Mouse (Mus musculus) heart, embryonic 14.5 days (tissue): Measurements from ENCODE around the gene Alox8. TPM values are rescaled to one million over a fixed set of nuclear protein-coding genes. Genes with fewer than 3 reads are reported as not detected.
A peak's percentile ranks its signal among the peaks of the same experiment; 100 is the strongest.

ENCODE experiments used
- ATAC-seq: fragments of 200-750 bp; cut with Nextera tagmentation; 2 replicates; pipeline ENCODE4 v1.8.0; 2017; ENCODE audit warnings: low read depth, moderate TSS enrichment; ENCODE audit not compliant: insufficient number of reproducible peaks, insufficient read depth, low FRiP score
- H3K27ac ChIP-seq, 2 experiments: fragments of 200-500 bp in 1 of 2; fragments of 300-500 bp in 1 of 2; sonication (generic) in 1 of 2; replicated peaks in 1 of 2; 2 replicates each; pipeline ENCODE4 v1.5.1; 2012 to 2014; ENCODE audit warnings: low read depth in 2 of 2, low read length in 2 of 2, control low read depth in 1 of 2, mild to moderate bottlenecking in 1 of 2, mixed read lengths in 1 of 2; ENCODE audit not compliant: control insufficient read depth in 1 of 2, insufficient read depth in 1 of 2
- H3K27me3 ChIP-seq: fragments of 300-500 bp; sonication (generic); 2 replicates; pipeline ENCODE4 v1.6.1; 2014; ENCODE audit warnings: mild to moderate bottlenecking, low read length, control low read depth; ENCODE audit not compliant: control insufficient read depth, insufficient read depth
- H3K36me3 ChIP-seq: fragments of 300-500 bp; sonication (generic); 2 replicates; pipeline ENCODE4 v1.6.1; 2014; ENCODE audit warnings: mild to moderate bottlenecking, control low read depth, low read length, mixed read lengths; ENCODE audit not compliant: control insufficient read depth, insufficient read depth
- H3K4me1 ChIP-seq, 2 experiments: fragments of 200-500 bp in 1 of 2; fragments of 300-500 bp in 1 of 2; sonication (generic) in 1 of 2; 2 replicates each; pipeline ENCODE4 v1.6.1; 2012 to 2014; ENCODE audit warnings: low read length in 2 of 2, control low read depth in 1 of 2, mixed read lengths in 1 of 2; ENCODE audit not compliant: control insufficient read depth in 2 of 2, insufficient read depth in 2 of 2
- H3K4me2 ChIP-seq: fragments of 300-500 bp; sonication (generic); 2 replicates; pipeline ENCODE4 v1.6.1; 2014; ENCODE audit warnings: mild to moderate bottlenecking, low read length
- H3K4me3 ChIP-seq, 2 experiments: fragments of 200-500 bp in 1 of 2; fragments of 300-500 bp in 1 of 2; sonication (generic) in 1 of 2; 2 replicates each; pipeline ENCODE4 v1.5.1; 2012 to 2014; ENCODE audit warnings: low read length in 2 of 2, mild to moderate bottlenecking in 2 of 2, control low read depth in 1 of 2, low read depth in 1 of 2, moderate library complexity in 1 of 2; ENCODE audit not compliant: control insufficient read depth in 1 of 2, insufficient read depth in 1 of 2
- H3K9ac ChIP-seq: fragments of 300-500 bp; sonication (generic); 2 replicates; pipeline ENCODE4 v1.6.1; 2014; ENCODE audit warnings: mild to moderate bottlenecking, low read length
- H3K9me3 ChIP-seq: fragments of 300-500 bp; sonication (generic); 2 replicates; pipeline ENCODE4 v1.6.1; 2016; ENCODE audit warnings: low read length, control low read depth; ENCODE audit not compliant: control insufficient read depth
- WGBS: fragments of 180-500 bp; shearing (Covaris S2); extraction: QIAGEN DNeasy Blood & Tissue Kit; methylation state at CpG from one replicate; pipeline ENCODE4 v1.1.7; 2014; 5-methylcytosine and 5-hydroxymethylcytosine counted together
- polyA plus RNA-seq: library from polyadenylated mRNA; unstranded; fragments of >200 nt; fragmentation: Nextera tagmentation; extraction: Ambion mirVana; gene quantifications from 2 replicates; pipeline ENCODE4 v1.2.1, GENCODE M21; 2014

The Alox8 gene
- polyA plus RNA-seq, 1 experiment from 2014 or later = 2.7 TPM

- H3K27ac ChIP-seq = no peak overlapping the region
- H3K9ac ChIP-seq = no peak overlapping the region
- H3K4me2 ChIP-seq = no peak overlapping the region
- H3K9me3 ChIP-seq = no peaks in the 10 kb centered on the region
- H3K27me3 ChIP-seq = peaks cover 4% of the 10 kb centered on the region
- no peak for ATAC-seq
- H3K4me1 ChIP-seq = peaks cover 0 to 6% of the 10 kb centered on the region in 2 experiments; a peak in 1 of 4 replicates
- WGBS = 62% methylated on average over 13 of the region's 13 CpGs
- H3K36me3 ChIP-seq = no peaks in the 10 kb centered on the region
- no peak overlapping the region for H3K4me3 ChIP-seq
Measured at GRCm38 (mm10) chr11:69202469-69203230, 5.0 kb upstream of the Alox8 start.

GRCm38 (mm10) chr11:69200231-69200630 lies 2.6 kb upstream of the Alox8 start:
- no peak for ATAC-seq
- no peak overlapping the region for H3K9ac ChIP-seq
- H3K27ac ChIP-seq = no peak overlapping the region
- H3K4me3 ChIP-seq = no peak overlapping the region
- no peaks in the 10 kb centered on the region for H3K36me3 ChIP-seq
- H3K27me3 ChIP-seq = peaks cover 23% of the 10 kb centered on the region
- H3K4me2 ChIP-seq = no peak overlapping the region
- 26% methylated on average over 6 of the region's 6 CpGs for WGBS
- peaks cover 6 to 14% of the 10 kb centered on the region in 2 experiments; a peak in 3 of 4 replicates for H3K4me1 ChIP-seq
- no peaks in the 10 kb centered on the region for H3K9me3 ChIP-seq

- Histone ChIP-seq H3K27me3 (peaks cover 23% of the 10 kb centered on the region), H3K9me3 (no peaks in the 10 kb centered on the region), H3K36me3 (no peaks in the 10 kb centered on the region), H3K4me3 (no peak overlapping the region), H3K4me1 (peaks cover 6 to 14% of the 10 kb centered on the region in 2 experiments; a peak in 3 of 4 replicates), H3K27ac (no peak overlapping the region), H3K4me2 (no peak overlapping the region), H3K9ac (no peak overlapping the region)
- WGBS = 94% methylated on average over 1 of the region's 1 CpGs
- ATAC-seq = no peak
Measured at GRCm38 (mm10) chr11:69199251-69199650, 1.6 kb upstream of the Alox8 start.

- WGBS = 2% methylated on average over 14 of the region's 14 CpGs
- Histone ChIP-seq H3K27me3 (peaks cover 23% of the 10 kb centered on the region), H3K36me3 (no peaks in the 10 kb centered on the region), H3K27ac (no peak overlapping the region), H3K9me3 (no peaks in the 10 kb centered on the region), H3K4me2 (peak overlapping the region; percentile 63), H3K4me1 (peaks cover 6 to 14% of the 10 kb centered on the region in 2 experiments; a peak in 3 of 4 replicates), H3K9ac (peak overlapping the region; percentile 55; the same call in 1 of the 2 replicates), H3K4me3 (peak overlapping the region; percentile 14 to 25)
- no peak for ATAC-seq
Measured at GRCm38 (mm10) chr11:69197194-69197593, 449 bp downstream of the Alox8 start.

- H3K9ac ChIP-seq = peak overlapping the region; percentile 55; the same call in 1 of the 2 replicates
- peaks cover 6 to 14% of the 10 kb centered on the region in 2 experiments; a peak in 3 of 4 replicates for H3K4me1 ChIP-seq
- 7% methylated on average over 5 of the region's 5 CpGs for WGBS
- H3K27me3 ChIP-seq = peaks cover 23% of the 10 kb centered on the region
- no peaks in the 10 kb centered on the region for H3K9me3 ChIP-seq
- H3K27ac ChIP-seq = no peak overlapping the region
- no peaks in the 10 kb centered on the region for H3K36me3 ChIP-seq
- peak overlapping the region in 1 of 2 experiments; percentile 25; a peak in 2 of 4 replicates for H3K4me3 ChIP-seq
- ATAC-seq = no peak
- peak overlapping the region; percentile 63 for H3K4me2 ChIP-seq
Measured at GRCm38 (mm10) chr11:69196766-69197165, 877 bp downstream of the Alox8 start.

- no peak overlapping the region for H3K4me2 ChIP-seq
- H3K9me3 ChIP-seq = no peaks in the 10 kb centered on the region
- no peak overlapping the region for H3K4me3 ChIP-seq
- H3K9ac ChIP-seq = no peak overlapping the region
- no peaks in the 10 kb centered on the region for H3K36me3 ChIP-seq
- H3K27ac ChIP-seq = no peak overlapping the region
- 6% methylated on average over 1 of the region's 1 CpGs for WGBS
- H3K27me3 ChIP-seq = peaks cover 20% of the 10 kb centered on the region
- H3K4me1 ChIP-seq = peaks cover 6 to 8% of the 10 kb centered on the region in 2 experiments; a peak in 3 of 4 replicates
- no peak for ATAC-seq
Measured at GRCm38 (mm10) chr11:69192840-69193239, 4.8 kb downstream of the Alox8 start.

GRCm38 (mm10) chr11:69185936-69186335 lies 11.7 kb downstream of the Alox8 start:
- Histone ChIP-seq H3K4me1 (no peaks in the 10 kb centered on the region), H3K36me3 (no peaks in the 10 kb centered on the region), H3K27ac (no peak overlapping the region), H3K4me2 (no peak overlapping the region), H3K9me3 (no peaks in the 10 kb centered on the region), H3K27me3 (no peaks in the 10 kb centered on the region), H3K9ac (no peak overlapping the region), H3K4me3 (no peak overlapping the region)
- WGBS = 76% methylated on average over 6 of the region's 6 CpGs
- no peak for ATAC-seq
